Mouse (Mus musculus): ENCODE measurements at regions not wholly inside any gene's neighbourhood (a gene's known extent, or its start where the extent isn't known, plus 50 kb on each side); places are given as distances from the start of the nearest gene placed in this dataset.

- DNase-seq: no peak
These were observed 167.6 kb upstream of the Tyw5 start for GRCm38 (mm10) chr1:57574530-57574929.

- no peak for DNase-seq
These were observed 169.3 kb upstream of the Tyw5 start for GRCm38 (mm10) chr1:57576066-57576753.

GRCm38 (mm10) chr1:57579086-57579485 is 172.2 kb upstream of the Tyw5 start:
- no peak for DNase-seq

GRCm38 (mm10) chr1:57593707-57594589 is 180.0 kb upstream of the Spats2l start:
- DNase-seq: no peak

- no peak for DNase-seq
These were observed 179.1 kb upstream of the Spats2l start for GRCm38 (mm10) chr1:57594815-57595214.

- DNase-seq: no peak
These were observed 173.0 kb upstream of the Spats2l start for GRCm38 (mm10) chr1:57600951-57601350.

GRCm38 (mm10) chr1:57605525-57605924 is 168.4 kb upstream of the Spats2l start:
- DNase-seq: no peak

- no peak for DNase-seq
These were observed 167.8 kb upstream of the Spats2l start for GRCm38 (mm10) chr1:57606060-57606683.

GRCm38 (mm10) chr1:57607026-57607425 is 166.9 kb upstream of the Spats2l start:
- no peak for DNase-seq

- DNase-seq: no peak
These were observed 166.1 kb upstream of the Spats2l start for GRCm38 (mm10) chr1:57607626-57608422.

GRCm38 (mm10) chr1:57608423-57608679 is 165.6 kb upstream of the Spats2l start:
- DNase-seq: no peak

GRCm38 (mm10) chr1:57609307-57609706 is 164.7 kb upstream of the Spats2l start:
- no peak for DNase-seq

GRCm38 (mm10) chr1:57612171-57612570 is 161.8 kb upstream of the Spats2l start:
- no peak for DNase-seq

- DNase-seq: no peak
These were observed 160.8 kb upstream of the Spats2l start for GRCm38 (mm10) chr1:57612931-57613804.

GRCm38 (mm10) chr1:57615155-57615554 is 158.8 kb upstream of the Spats2l start:
- DNase-seq: no peak

GRCm38 (mm10) chr1:57617316-57617715 is 156.6 kb upstream of the Spats2l start:
- no peak for DNase-seq

GRCm38 (mm10) chr1:57622561-57622960 is 151.4 kb upstream of the Spats2l start:
- DNase-seq: no peak

GRCm38 (mm10) chr1:57633986-57634385 is 140.0 kb upstream of the Spats2l start:
- no peak for DNase-seq

- DNase-seq: no peak
These were observed 131.8 kb upstream of the Spats2l start for GRCm38 (mm10) chr1:57642131-57642530.

GRCm38 (mm10) chr1:57643466-57644097 is 130.4 kb upstream of the Spats2l start:
- no peak for DNase-seq

GRCm38 (mm10) chr1:57664962-57665361 is 109.0 kb upstream of the Spats2l start:
- no peak for DNase-seq

Data from adrenal gland, postnatal 10 days (tissue).